Mouse (Mus musculus): ENCODE data around the gene Aplp1.
A peak's percentile ranks its signal among the peaks of the same experiment; 100 is the strongest.

- TF ChIP-seq CTCF (IDR thresholded peaks at IDR 0.05; ENCODE audit: low read depth, low read length) (no peak), EP300 (IDR thresholded peaks at IDR 0.05; ENCODE audit: insufficient read depth, low read depth, low read length) (0 out of 2 replicates have a peak, but pooled peaks have one; percentile 53)
These were observed at the start of gene Aplp1 for GRCm38 (mm10) chr7:30444971-30445751.
